Mouse (Mus musculus) CD4-positive, CD25-positive, alpha-beta regulatory T cell, adult 2 months (primary cell): ENCODE results near the gene Cacna1f.

Experiments
- DNase-seq: peaks from one replicate; pipeline ENCODE4 v3.0.0-alpha.2; 2012; ENCODE audit warnings: low read depth, low spot score

Gene Cacna1f

DNA sequence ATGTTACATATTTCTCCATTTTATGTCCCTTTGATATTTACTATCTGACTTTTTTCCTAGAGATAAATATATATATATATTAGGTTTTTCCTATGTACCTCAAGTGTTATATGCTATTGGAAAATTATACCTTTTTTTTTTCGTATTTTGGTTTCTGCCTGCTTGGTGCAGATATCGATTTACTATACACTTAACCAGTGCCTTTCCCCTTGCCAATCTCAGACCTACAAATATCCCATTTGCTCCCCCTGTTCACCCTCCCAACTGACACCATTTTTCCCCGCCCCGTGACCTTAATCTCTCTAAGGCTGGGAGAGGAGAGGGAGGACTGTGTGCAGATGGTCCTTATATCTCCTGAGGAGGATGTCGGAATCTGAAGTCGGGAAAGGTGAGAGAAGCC, at the start of gene Cacna1f:
Gene Cacna1f (plus strand): TSS at position 301 of the 400 bp plus-strand sequence.
- DNase-seq, result no peak

DNA sequence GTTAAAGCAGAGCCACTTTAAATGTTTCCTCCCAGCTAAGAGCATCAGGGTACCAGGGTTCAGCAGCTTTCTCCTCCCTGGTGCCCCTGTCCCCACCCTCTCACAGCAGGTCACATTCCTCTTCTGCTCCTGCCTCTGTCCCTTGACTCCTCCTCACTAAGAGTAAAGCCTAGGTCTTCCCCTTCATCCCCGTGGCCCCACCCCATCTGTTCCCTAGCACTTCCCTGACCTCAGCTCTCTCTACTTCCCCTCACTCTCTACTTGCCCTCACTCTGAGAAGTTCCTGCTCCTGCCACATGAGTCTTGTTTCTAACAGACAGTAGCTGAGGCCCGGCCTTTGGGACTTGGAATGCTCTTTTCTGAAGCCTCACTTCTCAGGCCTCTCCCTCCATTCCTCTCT, 43.8 kb upstream of the Cacna1f start:
- DNase-seq, result peak; percentile 17

- DNase-seq, result peak; percentile 82
These were observed 40.5 kb upstream of the Cacna1f start for GRCm38 (mm10) chrX:7566352-7566751.

DNA sequence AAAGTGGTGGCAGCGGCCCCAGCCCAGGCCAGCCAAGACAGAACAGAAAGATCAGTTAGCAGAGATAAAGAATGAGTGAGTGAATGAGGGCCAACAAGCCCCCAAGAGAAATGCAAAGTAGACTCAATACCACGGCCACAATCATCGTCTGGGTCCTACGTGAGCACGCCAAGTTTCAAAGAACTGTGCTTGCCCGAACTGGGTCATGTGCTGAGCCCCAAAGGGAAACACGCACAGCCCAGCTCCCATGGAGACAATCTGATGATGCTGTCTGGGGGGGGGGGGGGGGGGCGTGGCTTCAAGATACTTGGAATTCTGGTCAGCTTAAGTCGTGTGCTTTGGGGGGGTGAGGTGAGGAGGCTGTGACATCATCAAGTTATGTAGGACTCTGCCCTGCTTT, 39.4 kb upstream of the Cacna1f start:
- DNase-seq, result peak; percentile 82

DNA sequence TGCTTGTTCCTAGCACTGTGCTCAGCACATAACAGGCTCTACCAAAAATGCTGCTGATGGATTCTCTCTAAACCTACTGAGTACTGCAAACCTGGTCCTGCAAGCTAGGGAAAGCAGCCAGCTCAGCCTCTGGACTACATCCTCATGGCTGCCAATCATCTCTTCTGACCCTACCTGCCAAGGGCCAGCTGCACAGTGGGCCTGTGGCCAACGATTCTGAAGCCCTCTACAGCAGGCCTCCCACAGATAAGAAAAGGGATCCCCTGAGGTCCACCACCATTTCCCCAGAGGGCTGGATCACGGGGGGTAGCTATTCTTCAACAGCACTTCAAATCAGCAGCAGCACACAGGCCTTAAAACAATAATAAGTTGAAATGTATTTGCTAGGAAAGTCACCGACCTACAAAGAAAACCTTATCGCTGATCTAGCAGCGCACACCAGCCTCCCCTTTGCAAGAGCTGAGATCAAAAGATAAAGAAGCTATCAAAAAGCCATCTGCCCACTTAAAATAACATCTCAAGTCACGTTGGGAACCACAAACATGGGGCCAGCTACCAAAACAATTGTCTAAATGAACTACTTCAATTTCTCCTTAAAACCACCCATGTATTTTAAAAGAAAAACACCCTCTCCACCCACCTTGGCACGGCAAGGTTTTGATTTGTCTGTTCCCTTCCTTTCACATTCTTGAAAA, 36.3 kb upstream of the Cacna1f start:
- peak; percentile 78 for DNase-seq

DNA sequence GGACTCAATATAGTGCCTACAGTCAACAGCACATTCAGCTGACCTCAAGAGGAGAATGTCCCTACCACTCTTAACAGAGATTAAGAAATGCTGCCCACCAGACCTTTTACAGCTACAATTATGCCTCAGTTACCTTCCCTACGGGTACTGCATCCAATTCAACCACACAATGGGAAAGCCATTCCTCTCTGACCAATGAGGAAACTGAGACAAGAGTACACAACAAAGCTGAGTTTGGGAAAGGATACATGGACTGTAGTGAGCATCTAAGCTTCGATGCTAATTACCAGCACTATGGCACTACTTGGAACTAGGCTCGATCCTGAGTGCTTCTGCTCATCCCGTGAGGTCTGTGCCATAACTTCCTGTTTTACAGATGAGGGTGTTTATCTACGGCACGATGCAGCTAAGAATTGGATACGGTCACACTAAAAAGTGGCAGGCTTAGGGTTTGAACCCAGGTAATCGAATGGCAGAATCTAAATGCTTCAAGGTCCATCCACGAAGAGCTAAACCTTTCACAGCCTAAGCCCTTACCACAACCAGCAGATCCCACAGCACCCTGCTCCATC, 35.2 kb upstream of the Cacna1f start:
- DNase-seq, result peak; percentile 36

GRCm38 (mm10) chrX:7572466-7572865, 34.4 kb upstream of the Cacna1f start:
- DNase-seq, result peak; percentile 73

- DNase-seq, result peak; percentile 44
These were observed 33.5 kb upstream of the Cacna1f start, which contains the start of gene Foxp3 for GRCm38 (mm10) chrX:7573176-7574086. Gene Foxp3, plus strand, starts transcription at chrX:7573644.

DNA sequence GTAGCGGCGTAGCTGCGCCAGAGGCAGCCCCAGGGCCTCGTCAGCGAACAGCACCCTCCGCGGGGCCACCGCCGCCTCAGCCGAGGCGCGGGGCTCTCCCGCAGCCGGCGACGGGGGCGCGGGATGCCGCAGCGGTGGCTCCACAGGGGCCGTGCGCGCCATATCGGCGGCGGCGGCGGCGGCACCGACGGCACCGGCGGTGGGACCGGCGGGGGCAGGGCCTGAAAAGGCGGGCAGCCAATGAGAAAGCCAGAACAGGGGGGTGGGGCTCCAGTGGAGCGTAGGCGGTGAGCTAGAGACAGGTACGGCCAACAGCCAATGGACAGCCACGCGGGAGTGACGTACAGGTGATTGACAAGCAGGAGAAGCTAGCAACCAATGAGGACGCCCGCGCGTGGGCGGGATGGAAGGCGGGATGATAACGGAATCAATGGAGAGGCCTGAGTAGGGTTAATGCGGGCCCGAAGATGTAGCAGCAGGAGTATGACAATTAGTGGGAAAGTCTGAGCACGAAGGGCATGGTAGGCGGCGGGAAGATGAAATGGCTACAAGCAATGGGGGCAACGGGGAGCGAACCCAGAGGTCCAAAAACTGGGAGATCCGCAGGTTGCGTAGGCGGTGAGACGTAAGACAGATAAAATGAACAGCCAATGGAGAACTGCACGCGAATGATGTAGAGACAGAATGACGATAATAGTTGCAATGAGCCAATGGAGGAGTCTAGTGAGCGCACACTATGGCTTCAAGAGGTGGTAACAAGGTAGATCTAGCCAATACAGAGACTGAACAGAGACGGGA, 32.6 kb upstream of the Cacna1f start, which contains the start of gene Ppp1r3f:
Gene Ppp1r3f (minus strand): TSS at position 197 of the 798 bp plus-strand sequence.
- DNase-seq, result peak; percentile 97

DNA sequence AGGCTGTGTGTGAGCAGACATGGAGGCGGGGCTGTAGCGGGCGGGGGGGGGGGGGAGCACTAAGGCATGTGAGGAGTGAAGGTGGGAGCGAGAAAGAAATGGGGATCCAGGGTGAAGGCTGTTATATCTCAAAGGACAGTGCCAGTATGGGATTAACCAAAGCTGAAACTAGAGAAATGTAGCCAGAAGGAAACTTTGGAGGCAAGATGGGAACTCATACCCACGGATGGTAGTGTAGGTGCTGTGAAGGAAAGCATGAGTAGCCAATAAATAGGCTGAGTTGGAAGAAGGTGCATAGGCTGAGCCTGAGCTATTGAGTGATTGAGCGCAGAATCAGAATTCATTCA, 32.0 kb upstream of the Cacna1f start:
- no peak for DNase-seq

DNA sequence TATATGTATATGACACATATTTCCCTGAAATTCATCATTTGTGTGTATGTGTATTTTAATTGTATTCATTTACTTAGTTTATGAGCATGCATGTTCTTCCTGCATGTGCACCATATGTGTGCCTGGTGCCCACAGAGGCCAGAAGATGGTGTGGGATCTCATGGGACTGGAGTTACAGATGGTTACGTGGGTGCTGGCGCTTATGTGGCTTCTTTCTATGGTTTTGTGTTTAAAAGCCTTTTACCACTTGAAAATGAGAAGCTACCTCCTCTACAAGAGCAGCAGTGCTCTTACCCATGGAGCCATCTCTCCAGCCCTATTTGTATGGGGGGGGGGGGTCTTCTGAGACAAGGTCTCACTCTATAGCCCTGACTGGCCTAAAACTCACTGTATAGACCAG, 25.7 kb upstream of the Cacna1f start:
- DNase-seq, result peak; percentile 50

- peak; percentile 86 for DNase-seq
These were observed 23.0 kb upstream of the Cacna1f start for GRCm38 (mm10) chrX:7583881-7584280.

DNA sequence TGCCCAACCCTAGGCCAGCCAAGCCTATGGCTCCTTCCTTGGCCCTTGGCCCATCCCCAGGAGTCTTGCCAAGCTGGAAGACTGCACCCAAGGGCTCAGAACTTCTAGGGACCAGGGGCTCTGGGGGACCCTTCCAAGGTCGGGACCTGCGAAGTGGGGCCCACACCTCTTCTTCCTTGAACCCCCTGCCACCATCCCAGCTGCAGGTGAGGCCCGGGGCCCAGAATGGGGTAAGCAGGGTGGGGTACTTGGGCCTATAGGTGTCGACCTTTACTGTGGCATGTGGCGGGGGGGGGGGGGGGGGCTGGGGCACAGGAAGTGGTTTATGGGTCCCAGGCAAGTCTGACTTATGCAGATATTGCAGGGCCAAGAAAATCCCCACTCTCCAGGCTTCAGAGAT, 20.5 kb upstream of the Cacna1f start:
- peak; percentile 45 for DNase-seq

GRCm38 (mm10) chrX:7595371-7595770, 11.5 kb upstream of the Cacna1f start:
- no peak for DNase-seq

- DNase-seq, result no peak
These were observed 2.9 kb upstream of the Cacna1f start for GRCm38 (mm10) chrX:7604004-7604403.

- peak; percentile 87 for DNase-seq
These were observed 1.9 kb upstream of the Cacna1f start, which contains the start of gene Ccdc22 for GRCm38 (mm10) chrX:7604879-7605574. Gene Ccdc22, minus strand, starts transcription at chrX:7605517.

DNA sequence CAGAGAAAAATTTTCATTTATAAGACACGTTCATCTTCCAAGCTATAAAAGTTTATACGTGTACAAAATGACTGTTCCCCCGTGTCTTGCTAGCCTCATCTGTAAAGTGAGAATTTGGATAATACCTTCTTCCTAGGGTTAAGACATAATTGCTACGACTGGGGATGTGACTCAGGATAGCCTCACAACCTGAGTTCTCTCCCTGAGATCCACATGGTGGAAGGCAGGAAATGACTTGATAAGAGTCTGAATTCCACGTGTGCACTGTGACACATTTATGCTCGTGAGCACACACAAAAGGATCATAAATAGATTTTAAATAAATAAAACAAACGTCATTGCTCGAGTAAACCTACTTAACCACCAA, 1.3 kb upstream of the Cacna1f start:
- DNase-seq, result peak; percentile 36

DNA sequence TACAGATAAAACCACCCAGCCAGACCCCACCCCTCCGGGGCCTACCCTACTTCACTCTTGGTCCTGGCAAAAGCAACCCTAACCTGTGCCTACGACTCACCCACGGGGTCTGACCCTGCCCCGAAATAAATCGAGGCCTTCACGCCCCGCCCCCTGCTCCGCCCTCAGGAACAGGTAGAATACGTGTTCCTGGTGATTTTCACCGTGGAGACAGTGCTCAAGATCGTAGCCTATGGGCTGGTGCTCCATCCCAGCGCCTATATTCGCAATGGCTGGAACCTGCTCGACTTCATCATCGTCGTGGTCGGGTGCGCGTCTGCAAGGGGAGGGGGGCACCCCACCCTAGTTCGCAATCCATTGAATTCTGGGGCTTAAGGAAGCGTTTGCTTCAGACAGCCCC, 3.2 kb downstream of the Cacna1f start:
- DNase-seq, result no peak

GRCm38 (mm10) chrX:7610536-7611258, 3.8 kb downstream of the Cacna1f start:
- DNase-seq, result no peak

- DNase-seq, result peak; percentile 68
These were observed 11.1 kb downstream of the Cacna1f start for GRCm38 (mm10) chrX:7617889-7618551.
